18 mouse cellular contexts compared by ENCODE assay signal in the genomic region with DNA sequence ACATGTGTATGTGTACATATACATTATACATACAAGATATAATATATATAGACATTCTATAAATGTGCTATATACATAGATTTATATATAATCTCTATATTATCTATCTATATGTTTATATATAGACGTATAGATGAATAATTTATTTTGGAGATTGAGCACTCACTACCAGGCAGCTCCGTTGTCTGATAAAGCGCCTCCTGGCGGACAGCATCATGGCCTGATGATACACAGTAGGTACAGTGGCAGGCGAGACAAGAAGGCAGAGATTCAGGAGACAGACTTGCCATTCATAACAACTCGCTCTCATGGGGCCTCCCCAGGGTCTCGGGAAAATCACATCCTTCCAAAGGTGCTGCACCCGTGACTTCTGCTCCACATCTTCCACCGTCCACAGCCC.
DNase-seq lines count a peak whose midpoint lies in the region; ATAC-seq and TF ChIP-seq lines count a peak whose summit lies in the region.
"Had no signal": no experiment of that assay in that cellular context is flagged by ENCODE, and none has a peak within 500 bp of the region (broad histone marks: within the 10 kb centered on the region; RNA-seq: fewer than 3 reads in every experiment).

No protein-coding gene starts in this region.

- H3K27ac ChIP-seq in hindbrain, embryonic 10.5 days, result 0 out of 2 replicates have a peak overlapping the region, but pooled peaks have one; percentile 16
- no peak overlapping the region for H3K27ac ChIP-seq in hindbrain, embryonic 13.5 days
- H3K27ac ChIP-seq in liver, postnatal 0 days (ENCODE audit: low read depth), result no peak overlapping the region
- H3K27ac ChIP-seq in liver, embryonic 12.5 days, result no peak overlapping the region
- no peak overlapping the region for H3K27ac ChIP-seq in CH12.LX (ENCODE audit: insufficient read depth, low read depth)
- H3K27ac ChIP-seq: heart, embryonic 10.5 days; hindbrain, embryonic 15.5 days; liver, embryonic 15.5 days; midbrain, embryonic 13.5 days had no signal

- H3K4me2 ChIP-seq in hindbrain, embryonic 13.5 days, result no peak overlapping the region
- H3K4me2 ChIP-seq in liver, postnatal 0 days (ENCODE audit: low read depth, low read length), result no peak overlapping the region
- H3K4me2 ChIP-seq in liver, embryonic 12.5 days, result no peak overlapping the region
- no peak overlapping the region for H3K4me2 ChIP-seq in CH12.LX (ENCODE audit: insufficient read depth, low read depth, poor library complexity, severe bottlenecking)
- H3K4me2 ChIP-seq: hindbrain, embryonic 15.5 days; liver, embryonic 15.5 days; midbrain, embryonic 13.5 days had no signal

- WGBS in hindbrain, embryonic 10.5 days, result 62% methylated on average over 9 of the region's 9 CpGs
- WGBS in hindbrain, embryonic 13.5 days, result 76% methylated on average over 9 of the region's 9 CpGs
- 69% methylated on average over 9 of the region's 9 CpGs for WGBS in liver, postnatal 0 days (ENCODE audit: insufficient replicate concordance)
- 57% methylated on average over 9 of the region's 9 CpGs for WGBS in liver, embryonic 12.5 days (ENCODE audit: insufficient replicate concordance)

- H3K9ac ChIP-seq in hindbrain, embryonic 13.5 days, result no peak overlapping the region
- H3K9ac ChIP-seq in liver, postnatal 0 days (replicated peaks), result no peak overlapping the region
- no peak overlapping the region for H3K9ac ChIP-seq in liver, embryonic 12.5 days
- no peak overlapping the region for H3K9ac ChIP-seq in CH12.LX (ENCODE audit: insufficient read depth, low read depth)
- H3K9ac ChIP-seq: hindbrain, embryonic 15.5 days; liver, embryonic 15.5 days; midbrain, embryonic 13.5 days had no signal

- no peak for TF ChIP-seq POLR2A in CH12.LX (IDR thresholded peaks at IDR 0.05; ENCODE audit: low read depth, low read length)
- TF ChIP-seq POLR2A in brain, embryonic 14.5 days (IDR thresholded peaks at IDR 0.05; ENCODE audit: borderline replicate concordance, extremely low read depth, insufficient read depth, insufficient read length, poor library complexity, severe bottlenecking), result no peak

- H3K4me1 ChIP-seq in hindbrain, embryonic 10.5 days (replicated peaks), result peaks cover 14% of the 10 kb centered on the region; the same call in 1 of the 2 replicates
- no peaks in the 10 kb centered on the region for H3K4me1 ChIP-seq in hindbrain, embryonic 13.5 days (replicated peaks)
- H3K4me1 ChIP-seq in liver, postnatal 0 days (ENCODE audit: insufficient read depth), result no peaks in the 10 kb centered on the region
- H3K4me1 ChIP-seq in liver, embryonic 12.5 days, result no peaks in the 10 kb centered on the region
- no peaks in the 10 kb centered on the region for H3K4me1 ChIP-seq in CH12.LX (ENCODE audit: control insufficient read depth in 1 of 2, insufficient read depth in 2 of 2)
- H3K4me1 ChIP-seq: hindbrain, embryonic 15.5 days; liver, embryonic 15.5 days had no signal

- no peak for ATAC-seq in hindbrain, embryonic 13.5 days (ENCODE audit: low FRiP score)
- ATAC-seq in liver, postnatal 0 days, result no peak
- ATAC-seq in liver, embryonic 12.5 days, result no peak
- ATAC-seq: midbrain, embryonic 13.5 days had no signal

- peaks cover 12% of the 10 kb centered on the region; the same call in 1 of the 2 replicates for H3K27me3 ChIP-seq in hindbrain, embryonic 10.5 days (ENCODE audit: insufficient read depth, poor library complexity, severe bottlenecking)
- H3K27me3 ChIP-seq in hindbrain, embryonic 13.5 days, result peaks cover 7% of the 10 kb centered on the region; the same call in 1 of the 2 replicates
- H3K27me3 ChIP-seq in liver, postnatal 0 days (ENCODE audit: insufficient read depth, low read length), result 0 out of 2 replicates have a peak, but pooled peaks cover 3% of the 10 kb centered on the region
- no peaks in the 10 kb centered on the region for H3K27me3 ChIP-seq in liver, embryonic 12.5 days (replicated peaks)
- H3K27me3 ChIP-seq in CH12.LX (replicated peaks), result peaks cover 82% of the 10 kb centered on the region
- H3K27me3 ChIP-seq: hindbrain, embryonic 15.5 days; liver, embryonic 15.5 days had no signal

- in situ Hi-C loops in CH12.LX (cut with MboI; ENCODE audit: low pct_ligation_motif_present, low pct_unique_long_range_greater_than_20kb, low sequenced_read_pairs), result no loop called here

- TF ChIP-seq EP300 in liver, postnatal 0 days (IDR thresholded peaks at IDR 0.05; ENCODE audit: low read depth), result no peak
- no peak for TF ChIP-seq EP300 in CH12.LX (IDR thresholded peaks at IDR 0.05; ENCODE audit: low read length)

- H3K79me2 ChIP-seq in CH12.LX (replicated peaks; ENCODE audit: control insufficient read depth, extremely low read depth, insufficient read depth, poor library complexity, severe bottlenecking), result no peaks in the 10 kb centered on the region

- H3K4me3 ChIP-seq in hindbrain, embryonic 10.5 days, result no peak overlapping the region
- H3K4me3 ChIP-seq in hindbrain, embryonic 13.5 days, result no peak overlapping the region
- H3K4me3 ChIP-seq in liver, postnatal 0 days (ENCODE audit: low read depth, low read length), result no peak overlapping the region
- H3K4me3 ChIP-seq in liver, embryonic 12.5 days, result no peak overlapping the region
- H3K4me3 ChIP-seq in CH12.LX (replicated peaks in 1 of 3; ENCODE audit: low read depth in 2 of 3, low read length in 2 of 3, poor library complexity in 1 of 3), result no peak overlapping the region
- H3K4me3 ChIP-seq: heart, embryonic 10.5 days; hindbrain, embryonic 15.5 days; liver, embryonic 15.5 days; midbrain, embryonic 13.5 days had no signal

- no peaks in the 10 kb centered on the region for H3K9me3 ChIP-seq in hindbrain, embryonic 10.5 days
- no peaks in the 10 kb centered on the region; the same call in 1 of the 2 replicates for H3K9me3 ChIP-seq in hindbrain, embryonic 13.5 days
- no peaks in the 10 kb centered on the region for H3K9me3 ChIP-seq in liver, postnatal 0 days (ENCODE audit: low read length)
- no peaks in the 10 kb centered on the region for H3K9me3 ChIP-seq in liver, embryonic 12.5 days (replicated peaks)
- peaks cover 6% of the 10 kb centered on the region for H3K9me3 ChIP-seq in CH12.LX (replicated peaks; ENCODE audit: low read length)
- H3K9me3 ChIP-seq: heart, embryonic 10.5 days; hindbrain, embryonic 15.5 days; liver, embryonic 15.5 days; midbrain, embryonic 13.5 days had no signal

- dilution Hi-C loops in CH12.LX (cut with MboI; ENCODE audit: extremely low pct_ligation_motif_present, extremely low pct_unique_long_range_greater_than_20kb, low sequenced_read_pairs), result no loop called here

- H3K36me3 ChIP-seq in hindbrain, embryonic 10.5 days, result no peaks in the 10 kb centered on the region
- no peaks in the 10 kb centered on the region for H3K36me3 ChIP-seq in hindbrain, embryonic 13.5 days
- no peaks in the 10 kb centered on the region for H3K36me3 ChIP-seq in liver, postnatal 0 days (replicated peaks; ENCODE audit: insufficient read depth, low read length)
- no peaks in the 10 kb centered on the region for H3K36me3 ChIP-seq in liver, embryonic 12.5 days
- no peaks in the 10 kb centered on the region for H3K36me3 ChIP-seq in CH12.LX (replicated peaks in 1 of 2; ENCODE audit: control insufficient read depth in 1 of 2, insufficient read depth in 1 of 2, low read length in 1 of 2)
- H3K36me3 ChIP-seq: heart, embryonic 10.5 days; hindbrain, embryonic 15.5 days; liver, embryonic 15.5 days; midbrain, embryonic 13.5 days had no signal

- TF ChIP-seq CTCF in liver, postnatal 0 days (IDR thresholded peaks at IDR 0.05; ENCODE audit: low read depth), result 0 out of 2 replicates have a peak, but pooled peaks have one; percentile 12
- TF ChIP-seq CTCF in CH12.LX (conservative IDR thresholded peaks at IDR 0.05 in 1 of 2, IDR thresholded peaks at IDR 0.05 in 1 of 2; ENCODE audit: low read depth in 2 of 2, low read length in 2 of 2), result peak in 1 of 2 experiments; percentile 64; a peak in 2 of 4 replicates
- peak; percentile 18; the same call in 1 of the 2 replicates for TF ChIP-seq CTCF in brain, embryonic 14.5 days (IDR thresholded peaks at IDR 0.05; ENCODE audit: borderline replicate concordance, extremely low read depth, insufficient read depth, insufficient read length)

- no peak for DNase-seq in hindbrain, embryonic 10.5 days (ENCODE audit: low spot score)
- DNase-seq in liver, postnatal 0 days, result no peak
- DNase-seq in CH12.LX (ENCODE audit: extremely low read depth), result peak; percentile 16
- no peak for DNase-seq in brain, embryonic 14.5 days (ENCODE audit: low read depth)
- DNase-seq in testis, postnatal 14 days (ENCODE audit: low spot score), result no peak
- DNase-seq: adrenal gland, postnatal 10 days; cerebellum, adult 18-20 months; gastrocnemius, postnatal 36 days; kidney, adult 8-10 months; kidney, postnatal 36 days; lung, postnatal 4 days; right cerebral cortex, postnatal 4 days had no signal

- TF ChIP-seq RAD21 in CH12.LX (IDR thresholded peaks at IDR 0.05; ENCODE audit: low read depth, low read length), result peak; percentile 29

TF ChIP-seq in CH12.LX, 34 proteins besides CTCF, POLR2A, EP300 and RAD21:
- TF ChIP-seq USF2 (conservative IDR thresholded peaks at IDR 0.05; ENCODE audit: low read depth, low read length) (no peak), ZMIZ1 (IDR thresholded peaks at IDR 0.05; ENCODE audit: low read depth, low read length) (no peak), SMC3 (IDR thresholded peaks at IDR 0.05; ENCODE audit: low read depth, low read length) (peak; percentile 68)
